ENCODE assay signal across 19 mouse cellular contexts in genomic region chr15:36988718-36989115, GRCm38 (mm10). TPM values are rescaled to one million over a fixed set of nuclear protein-coding genes. Genes with fewer than 3 reads are reported as not detected.
DNase-seq lines count a peak whose midpoint lies in the region; ATAC-seq and TF ChIP-seq lines count a peak whose summit lies in the region.
"Had no signal": no experiment of that assay in that cellular context is flagged by ENCODE, and none has a peak within 500 bp of the region (broad histone marks: within the 10 kb centered on the region; RNA-seq: fewer than 3 reads in every experiment).

No protein-coding gene starts in this region.

- H3K36me3 ChIP-seq in heart, embryonic 13.5 days, result peaks cover 11% of the 10 kb centered on the region
- H3K36me3 ChIP-seq: forebrain, embryonic 15.5 days; intestine, embryonic 15.5 days had no signal

- peak; percentile 74 for DNase-seq in heart, adult 11 months
- DNase-seq in heart, adult 8-10 months (ENCODE audit: low spot score), result no peak
- DNase-seq in heart, adult 18-20 months, result no peak
- DNase-seq in layer of hippocampus, adult 2 months (ENCODE audit: low spot score in 2 of 2), result no peak
- no peak for DNase-seq in layer of hippocampus, postnatal 14 days (ENCODE audit: low spot score in 2 of 2)
- DNase-seq: adrenal gland, postnatal 14 days; cerebellum, adult 11-12 months; cerebellum, adult 9-10 months; gastrocnemius, postnatal 14 days; kidney, adult 18-20 months had no signal

- no peak overlapping the region for H3K9ac ChIP-seq in heart, embryonic 13.5 days
- H3K9ac ChIP-seq: embryonic facial prominence, embryonic 12.5 days; forebrain, embryonic 15.5 days; hindbrain, embryonic 13.5 days; intestine, embryonic 15.5 days had no signal

- no peak overlapping the region for H3K4me2 ChIP-seq in heart, embryonic 13.5 days
- H3K4me2 ChIP-seq: embryonic facial prominence, embryonic 12.5 days; forebrain, embryonic 15.5 days; hindbrain, embryonic 13.5 days; intestine, embryonic 15.5 days had no signal

- peaks cover 76% of the 10 kb centered on the region for H3K4me1 ChIP-seq in heart, embryonic 13.5 days

- H3K9me3 ChIP-seq in heart, embryonic 13.5 days, result no peaks in the 10 kb centered on the region
- H3K9me3 ChIP-seq: embryonic facial prominence, embryonic 12.5 days; forebrain, embryonic 15.5 days; hindbrain, embryonic 13.5 days; intestine, embryonic 15.5 days had no signal

- no peaks in the 10 kb centered on the region for H3K27me3 ChIP-seq in heart, embryonic 13.5 days (replicated peaks)
- H3K27me3 ChIP-seq: embryonic facial prominence, embryonic 12.5 days; forebrain, embryonic 15.5 days; hindbrain, embryonic 13.5 days; intestine, embryonic 15.5 days; Patski had no signal

- no peak for ATAC-seq in heart, embryonic 13.5 days (ENCODE audit: extremely low read depth, insufficient number of reproducible peaks, low FRiP score, low TSS enrichment)
- ATAC-seq in megakaryocyte progenitor cell, adult 5-6 weeks (replicated peaks; ENCODE audit: poor library complexity), result peak; percentile 42; the same call in 1 of the 2 replicates
- ATAC-seq: activated CD4-positive, CD25-positive, alpha-beta regulatory T cell, adult 4 months; forebrain, embryonic 15.5 days; hindbrain, postnatal 0 days; intestine, embryonic 15.5 days; Patski had no signal

- TF ChIP-seq CTCF in layer of hippocampus, adult 2 months (conservative IDR thresholded peaks at IDR 0.05), result no peak

- H3K4me3 ChIP-seq in heart, embryonic 13.5 days, result no peak overlapping the region
- H3K4me3 ChIP-seq in layer of hippocampus, adult 2 months, result no peak overlapping the region
- H3K4me3 ChIP-seq: embryonic facial prominence, embryonic 12.5 days; forebrain, embryonic 15.5 days; hindbrain, embryonic 13.5 days; intestine, embryonic 15.5 days had no signal

- peak overlapping the region; percentile 97 for H3K27ac ChIP-seq in heart, embryonic 13.5 days (replicated peaks)
- peak overlapping the region; percentile 33; the same call in 1 of the 2 replicates for H3K27ac ChIP-seq in layer of hippocampus, adult 2 months
- H3K27ac ChIP-seq: embryonic facial prominence, embryonic 12.5 days; hindbrain, embryonic 13.5 days; hindbrain, postnatal 0 days; intestine, embryonic 15.5 days had no signal

- WGBS in heart, embryonic 13.5 days, result 78% methylated on average over 2 of the region's 2 CpGs

RNA-seq across cellular contexts. Expression of gene Zfp706, which starts 18.9 kb away (rescaled TPM):
- 100 to 1,000 TPM; 214 to 231 (median 227) TPM for total RNA-seq in heart, adult 8-10 months (2022)
- polyA plus RNA-seq in heart, embryonic 13.5 days (2015; fragmentation: Nextera tagmentation; extraction: Ambion mirVana), result 426 and 458 TPM in 2 replicates
- 100 to 1,000 TPM; 196 to 224 TPM for total RNA-seq in heart, adult 18-20 months (2021)
- 100 to 1,000 TPM; 275 to 283 TPM for total RNA-seq in layer of hippocampus, adult 2 months (2021)
- total RNA-seq in layer of hippocampus, postnatal 14 days (2021), result 100 to 1,000 TPM; 293 to 299 TPM
- total RNA-seq in megakaryocyte progenitor cell, adult 5-6 weeks (2015), result 403 and 471 TPM in 2 replicates
- total RNA-seq in megakaryocyte progenitor cell, adult 5-6 weeks (2017), result 93.6 and 95.9 TPM in 2 replicates
